Mouse (Mus musculus) midbrain, postnatal 0 days (tissue): ENCODE data around the gene Ivns1abp. TPM values are rescaled to one million over a fixed set of nuclear protein-coding genes. Genes with fewer than 3 reads are reported as not detected.
A peak's percentile ranks its signal among the peaks of the same experiment; 100 is the strongest.
"Not testable (repeated sequence)": the region's sequence is repeated elsewhere in the genome, so short reads cannot be mapped to it uniquely, and the experiment has no call there.

Source experiments
- ATAC-seq: fragments of 200-750 bp; cut with Nextera tagmentation; 2 replicates; pipeline ENCODE4 v1.8.0; 2017; ENCODE audit warnings: moderate number of reproducible peaks, mild to moderate bottlenecking, moderate TSS enrichment, moderate library complexity; ENCODE audit not compliant: low FRiP score
- DNase-seq: peaks from one replicate; pipeline ENCODE4 v3.0.0-alpha.2; 2015; ENCODE audit warnings: low spot score
- H3K27ac ChIP-seq: fragments of 300-500 bp; sonication (generic); 2 replicates; pipeline ENCODE4 v1.5.1; 2014; ENCODE audit warnings: low read depth, mild to moderate bottlenecking, low read length, mixed read lengths
- H3K27me3 ChIP-seq: fragments of 300-500 bp; sonication (generic); 2 replicates; pipeline ENCODE4 v1.6.1; 2014; ENCODE audit warnings: low read length, control low read depth, mixed read lengths; ENCODE audit not compliant: insufficient read depth
- H3K36me3 ChIP-seq: fragments of 300-500 bp; sonication (generic); 2 replicates; pipeline ENCODE4 v1.6.1; 2014; ENCODE audit warnings: low read length, control low read depth, mixed read lengths; ENCODE audit not compliant: insufficient read depth
- H3K4me1 ChIP-seq: fragments of 300-500 bp; sonication (generic); 2 replicates; pipeline ENCODE4 v1.6.1; 2014; ENCODE audit warnings: mild to moderate bottlenecking, control low read depth, antibody characterized with exemption, low read length, mixed read lengths; ENCODE audit not compliant: insufficient read depth
- H3K4me2 ChIP-seq: fragments of 300-500 bp; sonication (generic); 2 replicates; pipeline ENCODE4 v1.6.1; 2014; ENCODE audit warnings: low read depth, mild to moderate bottlenecking, low read length, mixed read lengths; ENCODE audit not compliant: poor library complexity, severe bottlenecking
- H3K4me3 ChIP-seq: fragments of 300-500 bp; sonication (generic); 2 replicates; pipeline ENCODE4 v1.5.1; 2014; ENCODE audit warnings: low read depth, mild to moderate bottlenecking, low read length, moderate library complexity
- H3K9ac ChIP-seq: fragments of 300-500 bp; sonication (generic); replicated peaks from 2 replicates; pipeline ENCODE4 v1.6.1; 2014; ENCODE audit warnings: mild to moderate bottlenecking, low read length, moderate library complexity, mixed read lengths; ENCODE audit not compliant: poor library complexity, severe bottlenecking
- H3K9me3 ChIP-seq: fragments of 300-500 bp; sonication (generic); 2 replicates; pipeline ENCODE4 v1.6.1; 2016; ENCODE audit warnings: low read length, control low read depth
- CTCF ChIP-seq: IDR thresholded peaks from 2 replicates; pipeline ENCODE4 v1.5.1; 2016; ENCODE audit warnings: antibody characterized with exemption, mild to moderate bottlenecking
- WGBS: fragments of 180-500 bp; shearing (Covaris S2); extraction: QIAGEN DNeasy Blood & Tissue Kit; methylation state at CpG from one replicate; pipeline ENCODE4 v1.1.7; 2014; 5-methylcytosine and 5-hydroxymethylcytosine counted together
- polyA plus RNA-seq: library from polyadenylated mRNA; unstranded; fragments of >200 nt; fragmentation: Nextera tagmentation; extraction: Ambion mirVana; gene quantifications from 2 replicates; pipeline ENCODE4 v1.2.1, GENCODE M21; 2015
- total RNA-seq: library from RNA; depleted of rRNA; stranded (reverse); fragments of >200 nt; gene quantifications from 2 replicates; pipeline ENCODE4 v1.2.3, GENCODE M21; 2014

The Ivns1abp gene
- total and polyA plus RNA-seq, 2 experiments from 2014 or later = 164 to 169 TPM

DNA sequence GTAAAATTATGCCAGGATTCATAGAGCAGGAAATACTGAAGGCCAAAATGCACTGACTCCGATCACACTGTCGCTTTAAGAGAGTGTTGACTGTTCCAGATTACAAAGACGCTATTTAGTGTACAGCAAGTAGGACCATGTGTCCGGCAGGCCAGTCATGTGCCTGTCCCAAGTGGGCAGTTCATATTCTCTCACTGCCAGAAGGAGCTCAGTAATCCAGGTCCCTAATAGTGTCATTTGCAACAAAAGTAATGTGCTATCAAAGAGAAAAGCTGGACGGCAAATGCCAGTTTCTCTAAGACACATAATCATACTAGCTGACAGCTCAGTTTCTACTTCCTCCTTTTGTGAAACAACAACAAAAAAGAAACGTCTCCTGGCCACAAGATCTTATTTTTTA is 1.3 kb upstream of the Ivns1abp start:
- Histone ChIP-seq H3K27ac (no peak overlapping the region), H3K9ac (no peak overlapping the region), H3K4me2 (peak overlapping the region; percentile 65), H3K27me3 (no peaks in the 10 kb centered on the region), H3K36me3 (no peaks in the 10 kb centered on the region), H3K4me1 (peaks cover 5% of the 10 kb centered on the region; the same call in 1 of the 2 replicates), H3K9me3 (no peaks in the 10 kb centered on the region), H3K4me3 (peak overlapping the region; percentile 89; the same call in 1 of the 2 replicates)
- no peak for TF ChIP-seq CTCF
- DNase-seq (peak; percentile 27), ATAC-seq (no peak)
- WGBS = 24% methylated on average over 6 of the region's 6 CpGs

- ATAC-seq = no peak
- WGBS = 0% methylated on average over 17 of the region's 17 CpGs
- peak overlapping the region; percentile 65 for H3K4me2 ChIP-seq
- H3K27ac ChIP-seq = peak overlapping the region; percentile 95
- peaks cover 5% of the 10 kb centered on the region; the same call in 1 of the 2 replicates for H3K4me1 ChIP-seq
- H3K4me3 ChIP-seq = peak overlapping the region; percentile 89
- DNase-seq = no peak
- no peaks in the 10 kb centered on the region for H3K36me3 ChIP-seq
- peak overlapping the region; percentile 93 for H3K9ac ChIP-seq
- no peaks in the 10 kb centered on the region for H3K27me3 ChIP-seq
- TF ChIP-seq CTCF = peak; percentile 30; the same call in 1 of the 2 replicates
- H3K9me3 ChIP-seq = no peaks in the 10 kb centered on the region
Measured at GRCm38 (mm10) chr1:151343571-151344282, 550 bp upstream of the Ivns1abp start.

DNA sequence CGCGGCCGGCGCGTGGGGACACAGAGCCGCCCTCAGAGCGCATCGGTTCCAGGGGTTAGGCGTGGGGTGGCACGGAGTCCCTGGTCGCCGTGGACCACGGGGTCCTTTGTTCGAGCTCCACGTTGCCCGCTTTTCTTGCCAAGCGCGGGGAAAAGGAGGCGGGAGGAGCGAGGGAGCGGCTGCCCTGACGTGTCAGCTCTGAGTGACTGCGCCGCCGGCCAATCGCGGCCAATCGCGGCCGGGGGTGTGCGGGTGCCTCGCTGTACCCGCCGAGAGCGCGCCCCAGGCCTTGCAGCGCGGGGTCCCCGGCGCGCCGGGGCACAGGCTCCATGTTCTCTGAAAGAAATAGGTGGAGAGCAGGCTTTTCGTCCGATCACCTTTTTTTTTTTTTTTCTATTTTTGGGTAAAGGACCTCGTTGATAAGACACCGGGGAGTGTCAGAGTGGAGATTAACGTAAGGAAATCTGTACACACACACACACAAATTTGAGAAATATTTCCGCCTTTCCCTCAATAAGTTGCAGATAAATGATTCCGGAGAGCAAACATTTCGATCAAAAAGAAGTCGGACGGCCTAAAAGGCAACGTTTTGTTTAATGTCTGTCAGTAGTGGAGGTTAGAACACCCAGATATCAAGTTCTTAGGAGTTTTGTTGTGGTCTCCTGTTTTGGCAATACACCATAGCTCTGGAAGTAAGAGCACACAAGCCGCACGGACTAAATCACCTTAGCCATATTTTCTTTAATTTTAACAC is 1.0 kb downstream of the Ivns1abp start:
- DNase-seq = peak; percentile 93
- Histone ChIP-seq H3K4me2 (peak overlapping the region; percentile 65), H3K27ac (peak overlapping the region; percentile 95), H3K4me3 (peak overlapping the region; percentile 89), H3K27me3 (no peaks in the 10 kb centered on the region), H3K36me3 (no peaks in the 10 kb centered on the region; the same call in 1 of the 2 replicates), H3K9me3 (no peaks in the 10 kb centered on the region), H3K9ac (peak overlapping the region; percentile 93), H3K4me1 (peaks cover 5% of the 10 kb centered on the region; the same call in 1 of the 2 replicates)
- ATAC-seq = peak; percentile 84
- WGBS = under 1% methylated on average over 54 of the region's 55 CpGs
- TF ChIP-seq CTCF = no peak

- ATAC-seq (no peak), DNase-seq (no peak)
- Histone ChIP-seq H3K27ac (no peak overlapping the region), H3K4me3 (peak overlapping the region; percentile 89), H3K27me3 (no peaks in the 10 kb centered on the region), H3K4me2 (peak overlapping the region; percentile 65), H3K36me3 (no peaks in the 10 kb centered on the region; the same call in 1 of the 2 replicates), H3K9me3 (no peaks in the 10 kb centered on the region), H3K4me1 (peaks cover 5% of the 10 kb centered on the region; the same call in 1 of the 2 replicates), H3K9ac (0 out of 2 replicates have a peak overlapping the region, but pooled peaks have one; percentile 93)
- TF ChIP-seq CTCF = no peak
Measured at GRCm38 (mm10) chr1:151345863-151346195, 1.6 kb downstream of the Ivns1abp start.

- Histone ChIP-seq H3K4me1 (peaks cover 5% of the 10 kb centered on the region; the same call in 1 of the 2 replicates), H3K27me3 (no peaks in the 10 kb centered on the region), H3K27ac (no peak overlapping the region), H3K4me3 (peak overlapping the region; percentile 89; the same call in 1 of the 2 replicates), H3K36me3 (peaks cover 7% of the 10 kb centered on the region), H3K9me3 (no peaks in the 10 kb centered on the region), H3K4me2 (peak overlapping the region; percentile 65), H3K9ac (no peak overlapping the region)
- DNase-seq = no peak
- 32% methylated on average over 6 of the region's 6 CpGs for WGBS
- no peak for TF ChIP-seq CTCF
- ATAC-seq = no peak
Measured at GRCm38 (mm10) chr1:151346681-151347127, 2.4 kb downstream of the Ivns1abp start.

- not testable (repeated sequence) for ATAC-seq, H3K27ac ChIP-seq, H3K4me3 ChIP-seq, H3K9ac ChIP-seq, DNase-seq, H3K9me3 ChIP-seq, H3K27me3 ChIP-seq, H3K4me2 ChIP-seq, H3K4me1 ChIP-seq
- TF ChIP-seq CTCF = peak; percentile 46
- peaks cover 16% of the 10 kb centered on the region for H3K36me3 ChIP-seq
- 81% methylated on average over 4 of the region's 4 CpGs for WGBS
Measured at GRCm38 (mm10) chr1:151348293-151348692, 4.0 kb downstream of the Ivns1abp start.
